Mouse (Mus musculus): ENCODE results near the gene Tubg1.
"Not testable (repeated sequence)": the region's sequence is repeated elsewhere in the genome, so short reads cannot be mapped to it uniquely, and the experiment has no call there.

Tubg1 gene

GRCm38 (mm10) chr11:101141088-101141487 lies 21.4 kb downstream of the Tubg1 start:
- no peak for DNase-seq (ENCODE audit: low spot score)

- no peak for DNase-seq (ENCODE audit: low spot score)
Observed at GRCm38 (mm10) chr11:101142215-101142967, 22.7 kb downstream of the Tubg1 start.

- DNase-seq (ENCODE audit: low spot score) = peak; percentile 61
Observed at GRCm38 (mm10) chr11:101143338-101144225, 23.8 kb downstream of the Tubg1 start.

GRCm38 (mm10) chr11:101146377-101146776 lies 26.6 kb downstream of the Tubg1 start:
- no peak for DNase-seq (ENCODE audit: low spot score)

- DNase-seq (ENCODE audit: low spot score) = no peak
Observed at GRCm38 (mm10) chr11:101148751-101149150, 29.0 kb downstream of the Tubg1 start.

- DNase-seq (ENCODE audit: low spot score) = no peak
Observed at GRCm38 (mm10) chr11:101149178-101150105, 29.7 kb downstream of the Tubg1 start.

GRCm38 (mm10) chr11:101151063-101151462 lies 31.3 kb downstream of the Tubg1 start:
- DNase-seq (ENCODE audit: low spot score) = no peak

GRCm38 (mm10) chr11:101152825-101153224 lies 33.1 kb downstream of the Tubg1 start:
- DNase-seq (ENCODE audit: low spot score) = no peak

- DNase-seq (ENCODE audit: low spot score) = no peak
Observed at GRCm38 (mm10) chr11:101154648-101155047, 34.9 kb downstream of the Tubg1 start.

- DNase-seq (ENCODE audit: low spot score) = no peak
Observed at GRCm38 (mm10) chr11:101155151-101155550, 35.4 kb downstream of the Tubg1 start.

- no peak for DNase-seq (ENCODE audit: low spot score)
Observed at GRCm38 (mm10) chr11:101155728-101156371, 36.1 kb downstream of the Tubg1 start, which contains the start of gene Tubg2. Gene Tubg2, plus strand, starts transcription at chr11:101155907.

GRCm38 (mm10) chr11:101160151-101160550 lies 40.4 kb downstream of the Tubg1 start:
- DNase-seq (ENCODE audit: low spot score) = not testable (repeated sequence)

GRCm38 (mm10) chr11:101160981-101161505 lies 41.3 kb downstream of the Tubg1 start:
- not testable (repeated sequence) for DNase-seq (ENCODE audit: low spot score)

- no peak for DNase-seq (ENCODE audit: low spot score)
Observed at GRCm38 (mm10) chr11:101161551-101161950, 41.8 kb downstream of the Tubg1 start.

- DNase-seq (ENCODE audit: low spot score) = no peak
Observed at GRCm38 (mm10) chr11:101162301-101162700, 42.6 kb downstream of the Tubg1 start.

- peak; percentile 73 for DNase-seq (ENCODE audit: low spot score)
Observed at GRCm38 (mm10) chr11:101162772-101163171, 43.0 kb downstream of the Tubg1 start.

- DNase-seq (ENCODE audit: low spot score) = no peak
Observed at GRCm38 (mm10) chr11:101163476-101164350, 44.0 kb downstream of the Tubg1 start.

GRCm38 (mm10) chr11:101164351-101164665 lies 44.6 kb downstream of the Tubg1 start:
- no peak for DNase-seq (ENCODE audit: low spot score)

GRCm38 (mm10) chr11:101164677-101165580 lies 45.2 kb downstream of the Tubg1 start:
- no peak for DNase-seq (ENCODE audit: low spot score)

Data from testis, postnatal 14 days (tissue).